Mouse (Mus musculus) thymus, postnatal 10 days (tissue): ENCODE measurements around the gene Chd6.
A peak's percentile ranks its signal among the peaks of the same experiment; 100 is the strongest.

ENCODE experiments used
- DNase-seq, 2 experiments: peaks; one replicate each; pipeline ENCODE4 v3.0.0; 2021; ENCODE audit warnings: low spot score in 2 of 2

Chd6 gene

GRCm38 (mm10) chr2:161075553-161075952, 33.3 kb downstream of the Chd6 start:
- DNase-seq: no peak

DNA sequence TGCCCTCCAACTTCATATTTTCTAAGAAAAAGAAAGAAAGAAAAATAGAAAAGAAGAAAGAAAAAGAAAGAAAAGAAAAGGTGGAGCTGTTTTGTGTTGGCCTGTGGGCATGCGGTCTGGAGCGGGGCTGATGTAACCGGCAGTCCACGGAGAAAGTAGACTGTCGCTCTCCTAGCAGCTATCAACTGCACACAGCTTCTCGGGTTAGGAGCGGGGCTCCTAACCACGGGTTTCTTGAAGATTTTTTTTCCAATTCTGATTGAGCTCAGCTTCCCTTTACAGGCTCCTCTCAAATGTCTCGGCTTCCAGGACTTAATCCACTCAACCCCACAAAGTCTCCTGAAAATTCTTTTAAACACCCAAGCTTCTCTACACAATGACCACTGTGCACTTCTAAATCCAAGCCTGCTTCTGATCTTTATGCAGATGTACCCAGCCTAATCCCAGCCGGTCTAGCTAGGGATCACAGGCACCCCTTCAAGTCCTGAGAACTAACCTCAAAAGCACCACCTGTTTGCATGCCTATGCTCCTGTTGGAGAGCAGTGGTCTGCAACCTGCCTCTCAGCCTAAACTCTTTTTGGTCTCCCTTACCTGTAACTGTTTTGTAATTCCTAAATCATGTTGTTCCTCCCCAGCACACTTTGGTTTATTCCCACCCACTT, 42.6 kb downstream of the Chd6 start:
- DNase-seq: no peak

- DNase-seq: no peak
These were observed 43.3 kb downstream of the Chd6 start for GRCm38 (mm10) chr2:161065594-161065993.

DNA sequence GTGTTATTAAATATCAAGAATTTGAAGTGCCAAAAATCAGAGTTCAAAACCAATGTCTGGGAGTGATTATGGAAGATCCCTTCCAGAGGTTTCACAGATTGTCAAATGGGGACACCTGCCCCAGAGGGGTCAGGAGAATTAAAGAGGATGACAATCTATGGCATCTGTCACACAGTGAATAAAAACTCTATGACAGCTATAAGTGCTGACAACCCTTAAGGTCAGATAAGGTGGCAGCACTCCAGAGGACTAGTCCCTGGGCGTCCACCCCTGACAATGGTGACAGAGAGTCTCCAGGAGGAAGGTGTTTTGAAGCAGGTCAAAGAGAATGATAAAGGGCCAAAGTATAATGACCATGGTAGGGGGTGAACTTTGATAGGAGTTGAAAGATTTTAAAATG, 44.0 kb downstream of the Chd6 start:
- DNase-seq: no peak

DNA sequence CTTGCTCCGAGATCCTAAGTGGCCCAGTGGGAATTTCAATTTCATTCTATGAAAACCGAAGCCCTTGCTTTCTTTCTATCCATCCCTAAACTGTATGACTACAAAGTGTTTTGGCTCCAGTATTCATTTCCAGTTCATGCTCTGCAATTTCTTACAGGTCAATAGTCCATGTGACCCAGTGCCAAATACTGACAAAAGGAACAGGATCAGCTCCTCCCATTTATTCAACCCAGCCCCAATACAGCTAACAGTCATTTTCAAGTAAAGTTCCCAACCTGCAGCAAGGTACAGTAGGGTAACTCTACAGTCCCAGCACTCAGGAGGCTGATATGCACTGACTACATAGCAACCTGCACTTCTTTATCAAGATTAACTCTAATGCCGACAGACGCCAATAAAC, 50.0 kb downstream of the Chd6 start:
- no peak for DNase-seq

- DNase-seq: no peak
These were observed 55.1 kb downstream of the Chd6 start for GRCm38 (mm10) chr2:161053765-161054164.

- DNase-seq: no peak
These were observed 56.7 kb downstream of the Chd6 start for GRCm38 (mm10) chr2:161052175-161052574.

DNA sequence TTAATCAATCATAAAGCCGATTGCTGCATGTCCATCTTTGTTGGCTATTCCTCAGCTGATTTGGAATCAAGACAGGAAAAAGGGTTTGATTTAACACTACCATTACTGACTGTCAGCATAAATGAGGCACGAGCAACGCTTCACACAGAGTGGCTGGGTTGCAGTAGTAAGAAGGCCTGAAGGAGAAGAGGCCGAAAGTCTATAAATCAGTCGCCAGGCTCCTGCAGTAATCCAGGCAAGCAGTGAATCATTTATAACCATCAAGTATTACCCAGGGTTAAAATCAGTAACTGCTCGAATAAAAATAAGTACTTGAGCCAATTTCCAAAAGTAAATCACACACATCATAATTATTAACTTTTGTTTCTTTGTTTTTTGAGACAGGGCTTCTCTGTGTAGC, 59.4 kb downstream of the Chd6 start:
- no peak for DNase-seq

DNA sequence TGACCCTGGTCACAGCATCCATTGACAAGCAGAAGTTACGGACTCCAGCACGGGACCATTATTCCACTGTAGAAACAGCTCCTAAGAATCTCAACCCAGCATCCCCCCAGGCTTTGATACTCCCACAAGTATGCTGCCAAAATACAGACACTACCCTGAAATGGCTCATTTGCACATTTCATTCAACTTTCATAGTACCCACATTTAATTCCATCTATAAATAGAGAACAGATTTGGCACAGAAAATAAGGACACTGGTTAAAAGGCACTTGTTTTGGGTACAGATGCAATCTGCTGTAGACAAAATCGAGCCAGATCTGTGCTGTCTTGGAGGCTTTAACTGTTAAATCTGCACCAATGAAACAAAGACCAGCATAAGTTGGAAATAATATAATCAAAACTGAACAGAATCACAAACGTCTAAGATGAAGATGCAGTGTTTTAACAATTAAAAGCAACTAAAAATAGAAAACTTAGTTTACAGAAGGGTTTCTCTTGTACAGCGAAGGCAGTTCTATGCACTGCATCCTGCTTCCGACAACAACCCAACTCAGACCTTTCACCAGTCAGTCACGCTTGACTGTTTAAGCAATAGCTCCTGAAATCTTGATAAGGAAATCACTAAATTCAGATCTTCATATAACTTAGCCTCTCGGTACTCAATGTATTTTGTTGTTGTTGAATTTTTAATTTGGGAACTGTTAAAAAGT, 64.2 kb downstream of the Chd6 start:
- DNase-seq: no peak

DNA sequence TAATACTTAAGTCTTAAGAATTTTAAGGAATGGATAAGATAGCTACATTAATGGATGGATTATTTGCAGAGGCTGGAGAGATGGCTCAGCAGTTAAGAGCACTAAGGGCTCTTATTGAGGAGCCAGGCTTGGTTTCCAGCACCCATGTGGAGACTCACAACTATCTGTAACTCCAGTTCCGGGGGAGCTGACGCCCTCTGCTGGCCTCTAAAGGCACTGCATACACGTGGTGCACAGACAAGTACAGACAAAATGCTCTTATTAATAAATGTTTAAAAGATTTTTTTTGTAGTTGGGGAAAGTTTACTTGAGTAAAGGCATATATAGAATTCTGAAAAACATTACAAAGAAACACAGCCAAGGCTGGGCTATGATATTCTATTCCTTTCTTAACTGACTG, 66.0 kb downstream of the Chd6 start:
- DNase-seq: peak in 1 of 2 experiments; percentile 9

DNA sequence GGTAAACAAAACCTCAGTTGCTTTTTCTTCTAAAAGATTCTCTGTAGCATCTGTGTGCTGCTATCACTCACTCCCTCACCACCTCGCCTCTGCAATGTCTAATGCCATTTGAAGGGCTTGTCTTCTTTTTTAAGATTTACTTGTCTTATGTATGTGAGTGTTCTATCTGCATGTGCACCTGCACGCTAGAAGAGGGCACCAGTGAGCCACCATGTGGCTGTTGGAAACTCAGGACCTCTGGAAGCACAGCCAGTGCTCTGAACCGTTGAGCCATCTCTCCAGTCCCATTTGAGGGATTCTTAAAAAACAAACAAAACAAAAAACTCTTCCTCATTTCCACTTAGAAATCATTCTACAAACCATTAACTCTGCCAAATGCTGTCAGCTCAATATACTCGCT, 68.1 kb downstream of the Chd6 start:
- no peak for DNase-seq

DNA sequence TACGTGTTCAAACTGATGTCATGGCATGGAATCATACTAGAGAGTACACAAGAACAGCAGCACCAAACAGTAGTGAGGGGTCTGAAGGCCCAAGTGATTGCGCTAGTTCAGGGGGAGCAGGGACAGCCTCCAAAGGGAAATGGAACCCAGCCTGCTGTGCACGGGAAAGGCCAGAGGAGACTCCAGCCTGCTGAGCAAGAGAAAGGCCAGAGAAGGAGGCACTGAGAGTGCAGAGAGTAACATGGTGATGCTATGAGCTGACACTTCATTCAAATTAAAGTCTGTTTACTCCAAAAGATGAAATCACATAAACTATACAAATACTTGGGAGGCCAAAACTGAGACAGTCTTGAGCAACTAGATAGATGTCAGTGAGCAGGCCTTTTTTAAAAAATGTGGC, 71.1 kb downstream of the Chd6 start:
- no peak for DNase-seq

DNA sequence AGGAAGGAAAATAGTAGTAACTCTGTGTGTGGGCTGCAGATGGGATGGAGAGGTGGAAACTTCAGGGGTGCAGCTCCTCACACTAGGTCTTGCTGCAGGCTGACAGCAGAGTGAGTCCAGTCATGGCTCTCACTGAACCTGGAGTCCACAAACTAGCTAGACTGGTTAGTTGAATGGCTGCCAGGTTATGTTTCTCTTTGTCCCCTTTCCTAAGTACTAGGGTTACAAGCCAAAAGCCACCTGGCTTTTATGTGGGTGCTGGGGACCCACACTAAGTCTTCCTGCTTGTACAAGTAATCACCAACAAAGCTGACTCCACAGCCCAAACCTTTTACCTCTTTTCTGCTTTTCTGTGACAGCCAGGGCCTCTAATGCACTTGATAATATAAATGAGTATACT, 75.7 kb downstream of the Chd6 start:
- DNase-seq: no peak

DNA sequence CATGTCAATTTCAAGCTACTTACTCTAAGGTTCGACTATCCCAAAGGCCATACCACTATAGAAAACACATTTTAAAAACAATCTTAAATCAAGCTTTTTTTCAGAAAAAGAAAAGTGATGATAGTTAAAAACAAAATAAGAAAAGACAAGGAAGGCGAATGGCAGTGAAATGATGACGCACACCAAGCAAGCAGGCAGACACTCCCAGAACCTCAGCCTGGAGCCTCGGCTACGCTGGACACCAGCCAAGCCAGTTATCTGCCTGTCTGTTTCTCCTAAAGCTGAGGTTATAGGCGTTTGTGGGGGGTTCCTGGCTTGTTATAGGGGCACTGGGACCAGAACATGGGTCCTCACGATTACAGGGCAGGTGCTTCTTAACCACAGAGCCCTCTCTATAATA, 76.5 kb downstream of the Chd6 start:
- DNase-seq: no peak

DNA sequence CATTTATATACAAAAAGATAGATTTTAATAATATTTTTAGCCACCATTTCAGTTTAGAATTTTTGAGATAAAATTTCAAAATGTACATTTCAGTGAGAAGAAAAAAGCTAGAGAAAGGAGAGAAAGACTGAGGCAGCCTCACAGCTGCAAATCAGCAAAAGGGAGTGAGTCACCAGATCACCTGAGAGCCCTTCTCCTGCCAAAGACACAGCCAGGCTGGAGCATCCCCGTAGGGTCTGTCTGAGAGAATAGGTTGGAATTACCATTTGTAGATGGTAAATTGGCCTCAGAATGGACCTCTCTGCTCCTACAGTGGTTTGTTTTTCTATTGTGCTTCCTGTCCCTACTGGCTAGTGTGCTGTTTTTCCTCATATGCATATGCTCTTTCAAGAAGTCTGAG, 84.3 kb downstream of the Chd6 start:
- no peak for DNase-seq

DNA sequence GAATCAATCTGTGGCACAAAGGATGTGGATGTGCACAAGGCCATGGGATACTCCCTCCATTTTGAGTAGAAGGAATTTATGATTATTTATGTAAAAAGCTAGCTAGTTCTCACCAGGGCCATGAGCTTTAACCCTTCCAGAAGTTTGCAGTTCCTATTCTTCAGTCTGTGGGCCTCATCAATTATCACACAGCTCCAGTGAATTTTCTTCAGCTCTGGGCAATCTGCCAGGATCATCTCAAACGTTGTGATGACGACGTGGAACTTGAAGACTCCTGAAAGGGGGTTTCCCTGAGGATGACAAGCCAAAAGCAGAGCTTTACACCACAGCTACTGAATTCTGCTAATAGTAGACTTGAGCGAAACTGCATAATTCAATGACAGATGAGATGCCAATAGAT, 91.0 kb downstream of the Chd6 start:
- no peak for DNase-seq

DNA sequence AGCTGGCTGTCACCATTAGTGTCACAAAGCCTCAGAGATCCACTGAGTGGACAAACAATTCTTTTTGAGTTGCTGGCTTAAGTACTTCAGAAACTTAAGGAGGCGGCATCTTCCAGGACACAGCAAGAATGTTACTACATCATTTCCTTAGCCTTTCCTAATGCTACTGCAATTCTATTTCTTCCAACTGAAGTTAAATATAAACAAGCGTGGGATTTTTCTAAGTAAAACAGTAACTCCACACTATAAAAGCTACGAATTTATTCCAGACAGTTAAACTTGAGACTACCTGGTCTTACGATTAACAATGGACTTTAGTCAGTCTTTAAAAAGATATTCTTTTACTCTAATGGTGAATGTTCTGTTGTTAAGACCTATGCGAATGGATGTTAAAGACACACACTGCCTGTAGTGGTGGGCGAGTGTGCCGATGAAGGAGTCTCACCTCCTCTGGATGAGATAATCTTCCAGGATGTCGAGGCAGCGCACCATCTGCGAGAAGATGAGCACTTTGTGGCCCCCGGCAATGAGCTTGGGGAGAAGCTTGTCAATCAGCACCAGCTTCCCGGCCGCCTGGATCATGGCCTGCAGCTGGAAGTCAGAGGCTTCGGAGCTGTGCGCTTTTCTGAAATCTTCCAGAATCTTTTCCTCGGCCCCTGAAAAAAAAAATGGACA, 96.2 kb downstream of the Chd6 start:
- DNase-seq: no peak

GRCm38 (mm10) chr2:161004338-161004737, 104.5 kb downstream of the Chd6 start:
- DNase-seq: no peak

GRCm38 (mm10) chr2:160996987-160997763, 111.7 kb downstream of the Chd6 start:
- DNase-seq: no peak

- DNase-seq: no peak
These were observed 114.7 kb downstream of the Chd6 start for GRCm38 (mm10) chr2:160994181-160994580.

DNA sequence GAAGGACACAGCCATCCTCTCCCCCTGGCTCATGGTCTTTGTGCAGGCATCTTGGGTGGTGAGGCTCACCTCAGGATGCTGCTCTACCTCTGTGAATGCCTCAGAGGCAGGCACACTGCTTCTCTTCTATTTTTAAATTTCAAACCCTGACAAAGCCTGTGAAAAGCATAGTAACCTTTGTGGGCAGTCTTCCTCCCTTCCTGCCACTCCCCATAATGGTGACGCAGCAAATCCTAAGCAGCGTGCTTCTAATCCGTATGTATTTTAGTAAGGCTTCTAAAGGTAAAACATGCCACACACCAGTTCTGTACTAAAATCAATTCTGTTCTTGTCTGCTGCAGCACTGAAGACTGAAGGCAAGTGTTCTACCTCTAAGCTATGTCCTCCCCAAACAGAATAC, 116.4 kb downstream of the Chd6 start:
- DNase-seq: no peak

DNA sequence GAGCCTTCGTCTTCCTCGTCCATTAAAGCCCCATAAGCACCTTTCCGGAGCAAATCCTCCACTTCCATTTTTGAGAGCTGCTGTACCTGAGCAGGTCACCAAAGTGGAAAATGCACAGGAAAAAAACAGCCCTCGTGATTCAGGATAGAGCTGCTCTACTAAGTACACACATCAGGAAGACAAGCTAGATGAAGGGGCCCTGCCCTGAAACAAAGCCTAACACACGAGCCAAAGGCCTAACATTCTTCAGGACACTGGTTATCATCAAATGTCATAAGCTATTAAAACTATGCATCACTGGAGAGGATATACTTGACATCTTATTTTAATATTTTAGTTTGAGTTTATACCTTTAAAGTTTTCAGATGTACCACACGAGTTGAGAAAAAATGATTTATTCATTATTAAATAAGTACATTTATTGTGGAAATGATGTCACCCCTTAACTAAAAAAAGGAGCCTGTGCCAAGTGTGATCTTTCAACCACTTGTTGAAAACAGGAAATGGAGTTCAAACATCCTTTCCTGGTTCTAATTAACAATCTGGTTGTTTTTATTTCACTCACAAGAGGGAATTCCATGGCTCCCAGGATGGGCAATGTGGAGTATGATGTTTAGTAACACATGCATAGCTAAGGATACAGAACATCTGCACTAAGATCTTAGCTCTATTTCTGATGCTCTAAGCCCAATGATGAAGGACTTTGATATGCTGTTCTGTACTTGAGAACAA, 118.4 kb downstream of the Chd6 start:
- no peak for DNase-seq
